In the genomic region with DNA sequence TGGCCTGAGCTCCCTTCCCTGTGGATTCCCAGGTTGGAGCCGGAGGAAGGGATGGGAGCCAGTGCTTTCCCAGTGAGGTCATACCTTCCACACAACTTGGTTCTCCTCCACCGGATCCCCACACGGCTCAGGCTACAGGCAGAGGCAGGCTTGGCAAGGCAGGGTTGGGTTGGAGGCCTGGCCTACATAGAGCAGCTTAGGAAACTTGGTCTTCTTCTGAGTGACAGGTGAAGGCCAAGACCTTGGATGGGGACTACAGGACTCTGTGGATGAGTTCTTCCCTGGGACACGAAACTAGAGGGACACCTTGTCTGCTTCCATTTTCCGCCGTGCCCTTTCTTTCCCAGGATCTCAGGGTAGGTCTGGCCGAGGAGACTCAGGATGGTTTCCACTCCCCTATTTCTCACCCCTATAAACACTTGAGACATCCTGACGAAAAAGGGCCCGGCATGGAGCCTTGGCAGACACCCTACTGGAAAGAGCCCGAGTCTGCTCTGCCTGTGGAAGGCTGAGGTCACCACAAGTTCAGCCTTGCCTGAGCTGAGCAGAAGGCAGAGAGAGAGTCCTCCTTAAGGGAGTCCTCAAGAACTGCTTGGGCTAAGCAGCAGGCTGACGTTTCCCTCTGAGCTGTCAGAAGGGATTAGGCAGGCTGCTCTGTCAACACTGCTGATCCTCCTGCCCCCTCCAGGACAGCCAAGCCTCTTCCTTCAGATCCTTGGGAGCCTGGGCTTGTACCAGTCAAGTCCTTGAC, we compare ENCODE assay signal across 8 mouse cellular contexts.
DNase-seq lines count a peak whose midpoint lies in the region; ATAC-seq lines count a peak whose summit lies in the region.

No protein-coding gene starts in this region.

- H3K9me3 ChIP-seq in limb, embryonic 15.5 days: no peaks in the 10 kb centered on the region
- H3K9me3 ChIP-seq in forebrain, embryonic 12.5 days: no peaks in the 10 kb centered on the region

- peak overlapping the region; percentile 7; the same call in 1 of the 2 replicates for H3K4me2 ChIP-seq in limb, embryonic 15.5 days
- H3K4me2 ChIP-seq in forebrain, embryonic 12.5 days: no peak overlapping the region

- DNase-seq in cerebellum, postnatal 36 days: peak; percentile 26 to 42
- peak; percentile 69 for DNase-seq in adrenal gland, adult 8-10 months
- DNase-seq in heart, adult 8-10 months (ENCODE audit: low spot score): peak; percentile 54
- DNase-seq in frontal cortex, postnatal 10 days (ENCODE audit: low spot score in 2 of 2): no peak
- DNase-seq in ovary, adult 18-20 months (ENCODE audit: low spot score): no peak

- no peaks in the 10 kb centered on the region for H3K36me3 ChIP-seq in limb, embryonic 15.5 days
- H3K36me3 ChIP-seq in forebrain, embryonic 12.5 days (replicated peaks): no peaks in the 10 kb centered on the region

- peaks cover 62% of the 10 kb centered on the region for H3K4me1 ChIP-seq in limb, embryonic 15.5 days
- peaks cover 30% of the 10 kb centered on the region for H3K4me1 ChIP-seq in forebrain, embryonic 12.5 days

- H3K9ac ChIP-seq in limb, embryonic 15.5 days: no peak overlapping the region
- no peak overlapping the region for H3K9ac ChIP-seq in forebrain, embryonic 12.5 days

- peaks cover 34% of the 10 kb centered on the region for H3K27me3 ChIP-seq in limb, embryonic 15.5 days
- peaks cover 39% of the 10 kb centered on the region for H3K27me3 ChIP-seq in forebrain, embryonic 12.5 days

- H3K27ac ChIP-seq in limb, embryonic 15.5 days: peak overlapping the region; percentile 75
- H3K27ac ChIP-seq in forebrain, embryonic 12.5 days: no peak overlapping the region

- H3K4me3 ChIP-seq in limb, embryonic 15.5 days: no peak overlapping the region
- no peak overlapping the region for H3K4me3 ChIP-seq in forebrain, embryonic 12.5 days (replicated peaks)

- no peak for ATAC-seq in cerebellum, adult (ENCODE audit: insufficient number of reproducible peaks, low FRiP score, low TSS enrichment)
- ATAC-seq in limb, embryonic 15.5 days (ENCODE audit: insufficient number of reproducible peaks, low FRiP score, low TSS enrichment, low read depth): peak; percentile 85
- no peak for ATAC-seq in forebrain, embryonic 12.5 days (ENCODE audit: low FRiP score)

- WGBS in limb, embryonic 15.5 days: 31% methylated on average over 11 of the region's 11 CpGs
- 69% methylated on average over 11 of the region's 11 CpGs for WGBS in forebrain, embryonic 12.5 days

Comparison
In these comparisons a context has a peak if more than half of its experiments do, and no peak if none do; other contexts are left out.
1. DNase-seq: peak in cerebellum, postnatal 36 days (2 of 2), adrenal gland, adult 8-10 months (single experiment) and heart, adult 8-10 months (single experiment); none in frontal cortex, postnatal 10 days (0 of 2) and ovary, adult 18-20 months (single experiment).